Mouse (Mus musculus): ENCODE data around the gene BC030499.

GRCm38 (mm10) chr11:78324000-78324785, 33.6 kb downstream of the BC030499 start:
- TF ChIP-seq ZNF384 (IDR thresholded peaks at IDR 0.05; ENCODE audit: low read depth, low read length) = no peak
- TF ChIP-seq POLR2AphosphoS5 (IDR thresholded peaks at IDR 0.05; ENCODE audit: borderline replicate concordance, low read depth, low read length) = no peak
- no peak for TF ChIP-seq NRF1 (IDR thresholded peaks at IDR 0.05; ENCODE audit: insufficient read depth, low read depth, low read length, poor library complexity, severe bottlenecking)
- no peak for TF ChIP-seq CTCF (IDR thresholded peaks at IDR 0.05 in 2 of 3, conservative IDR thresholded peaks at IDR 0.05 in 1 of 3; ENCODE audit: control insufficient read depth in 1 of 3, insufficient read depth in 1 of 3, low read depth in 2 of 3, low read length in 3 of 3, poor library complexity in 1 of 3, severe bottlenecking in 1 of 3)
- TF ChIP-seq EP300 (IDR thresholded peaks at IDR 0.05; ENCODE audit: low read depth in 1 of 2, low read length in 2 of 2) = no peak
- no peak for TF ChIP-seq USF1 (IDR thresholded peaks at IDR 0.05; ENCODE audit: low read depth, low read length)
- no peak for TF ChIP-seq ELF1 (IDR thresholded peaks at IDR 0.05; ENCODE audit: low read depth, low read length)
- no peak for TF ChIP-seq POLR2A (IDR thresholded peaks at IDR 0.05; ENCODE audit: control insufficient read depth in 1 of 2, insufficient read depth in 1 of 2, low read depth in 1 of 2, low read length in 2 of 2, poor library complexity in 1 of 2)
